Mouse (Mus musculus) neural tube, embryonic 11.5 days (tissue): ENCODE measurements at regions not wholly inside any gene's neighbourhood (a gene's known extent, or its start where the extent isn't known, plus 50 kb on each side); places are given as distances from the start of the nearest gene placed in this dataset.
A peak's percentile ranks its signal among the peaks of the same experiment; 100 is the strongest.
"Not testable (repeated sequence)": the region's sequence is repeated elsewhere in the genome, so short reads cannot be mapped to it uniquely, and the experiment has no call there.

Source experiments
- ATAC-seq: fragments of 200-750 bp; cut with Nextera tagmentation; 2 replicates; pipeline ENCODE4 v1.8.0; 2017; ENCODE audit warnings: moderate number of reproducible peaks, mild to moderate bottlenecking, moderate TSS enrichment, moderate library complexity; ENCODE audit not compliant: insufficient read depth, low FRiP score, low TSS enrichment
- DNase-seq: peaks from one replicate; pipeline ENCODE4 v3.0.0-alpha.2; 2015; ENCODE audit warnings: low spot score
- H3K27ac ChIP-seq: fragments of 300-500 bp; sonication (generic); 2 replicates; pipeline ENCODE4 v1.5.1; 2014; ENCODE audit warnings: low read depth, mild to moderate bottlenecking, low read length
- H3K27me3 ChIP-seq: fragments of 300-500 bp; sonication (generic); 2 replicates; pipeline ENCODE4 v1.6.1; 2014; ENCODE audit warnings: mild to moderate bottlenecking, low read length, mixed read lengths; ENCODE audit not compliant: control insufficient read depth, insufficient read depth
- H3K36me3 ChIP-seq: fragments of 300-500 bp; sonication (generic); 2 replicates; pipeline ENCODE4 v1.6.1; 2014; ENCODE audit warnings: mild to moderate bottlenecking, low read length, moderate library complexity, mixed read lengths; ENCODE audit not compliant: control insufficient read depth, insufficient read depth
- H3K4me1 ChIP-seq: fragments of 300-500 bp; sonication (generic); 2 replicates; pipeline ENCODE4 v1.6.1; 2014; ENCODE audit warnings: low read length, mixed read lengths; ENCODE audit not compliant: control insufficient read depth, insufficient read depth
- H3K4me2 ChIP-seq: fragments of 300-500 bp; sonication (generic); 2 replicates; pipeline ENCODE4 v1.6.1; 2014; ENCODE audit warnings: low read depth, mild to moderate bottlenecking, moderate library complexity
- H3K4me3 ChIP-seq: fragments of 300-500 bp; sonication (generic); 2 replicates; pipeline ENCODE4 v1.5.1; 2014; ENCODE audit warnings: low read depth, low read length
- H3K9ac ChIP-seq: fragments of 300-500 bp; sonication (generic); 2 replicates; pipeline ENCODE4 v1.6.1; 2014; ENCODE audit warnings: mild to moderate bottlenecking, low read length
- H3K9me3 ChIP-seq: fragments of 300-500 bp; sonication (generic); 2 replicates; pipeline ENCODE4 v1.6.1; 2016; ENCODE audit warnings: low read length; ENCODE audit not compliant: control insufficient read depth
- WGBS: fragments of 180-500 bp; shearing (Covaris S2); extraction: QIAGEN DNeasy Blood & Tissue Kit; methylation state at CpG from one replicate; pipeline ENCODE4 v1.1.7; 2014; 5-methylcytosine and 5-hydroxymethylcytosine counted together

DNA sequence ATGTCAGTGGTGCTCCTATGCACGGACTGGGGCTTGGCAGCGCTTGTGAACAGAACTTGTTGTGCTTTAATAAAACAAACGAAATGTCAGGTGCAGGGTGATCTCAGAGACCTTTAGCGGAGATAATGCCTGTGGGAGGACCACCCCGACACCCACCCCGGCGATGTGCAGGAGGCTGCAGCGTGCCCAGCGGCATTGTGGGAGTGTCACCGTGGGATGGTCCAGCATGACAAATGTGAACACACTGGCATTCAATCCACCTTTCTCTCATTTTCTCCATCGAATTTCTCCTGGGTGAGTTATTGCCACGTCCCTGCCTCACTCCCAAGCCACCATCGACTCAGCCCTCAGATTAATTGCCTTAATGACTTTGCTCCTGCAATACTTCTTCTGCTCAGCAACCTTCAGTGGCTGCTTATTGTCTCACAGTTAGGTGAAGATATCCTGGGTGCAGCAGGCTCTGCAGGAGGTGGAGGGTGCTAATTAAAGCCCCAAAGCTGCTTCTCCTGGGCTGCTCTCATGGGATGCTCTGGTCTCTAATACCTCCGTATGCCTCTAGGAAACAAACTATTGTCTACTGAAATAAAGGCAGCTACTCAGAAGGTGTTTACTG lies 310.5 kb downstream of the Eipr1 start:
- Histone ChIP-seq H3K9me3 (no peaks in the 10 kb centered on the region), H3K4me1 (peaks cover 4% of the 10 kb centered on the region), H3K4me3 (no peak overlapping the region), H3K9ac (no peak overlapping the region), H3K27me3 (no peaks in the 10 kb centered on the region), H3K27ac (0 out of 2 replicates have a peak overlapping the region, but pooled peaks have one; percentile 23), H3K4me2 (no peak overlapping the region), H3K36me3 (no peaks in the 10 kb centered on the region)
- ATAC-seq: peak; percentile 9; the same call in 1 of the 2 replicates
- 49% methylated on average over 14 of the region's 14 CpGs for WGBS
- peak; percentile 15 for DNase-seq

DNA sequence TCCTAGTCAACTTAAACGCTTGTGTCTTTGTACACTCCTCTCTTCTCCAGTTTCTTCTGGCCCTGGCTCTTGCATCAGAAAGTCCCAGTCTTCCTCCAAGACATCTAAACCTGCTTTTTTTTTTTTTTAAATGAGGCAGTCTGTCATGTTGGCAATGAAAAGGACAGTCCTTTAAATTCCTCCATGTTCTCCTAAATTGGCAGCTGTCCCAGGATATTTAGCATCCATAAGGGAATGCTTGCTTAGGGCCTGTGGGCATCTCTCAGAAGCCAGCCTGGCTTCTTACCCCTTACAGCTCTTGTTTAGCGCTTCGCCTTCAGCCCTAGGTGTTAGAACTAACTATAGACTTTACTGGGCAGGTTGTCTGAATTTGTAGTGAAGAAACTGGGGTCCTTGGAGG lies 311.2 kb downstream of the Eipr1 start:
- H3K4me1 ChIP-seq: peaks cover 4% of the 10 kb centered on the region
- no peak overlapping the region for H3K9ac ChIP-seq
- 89% methylated on average over 3 of the region's 3 CpGs for WGBS
- no peak overlapping the region for H3K4me2 ChIP-seq
- no peak overlapping the region for H3K27ac ChIP-seq
- H3K4me3 ChIP-seq: no peak overlapping the region
- no peaks in the 10 kb centered on the region for H3K9me3 ChIP-seq
- ATAC-seq (no peak), DNase-seq (no peak)
- no peaks in the 10 kb centered on the region for H3K36me3 ChIP-seq
- H3K27me3 ChIP-seq: no peaks in the 10 kb centered on the region

DNA sequence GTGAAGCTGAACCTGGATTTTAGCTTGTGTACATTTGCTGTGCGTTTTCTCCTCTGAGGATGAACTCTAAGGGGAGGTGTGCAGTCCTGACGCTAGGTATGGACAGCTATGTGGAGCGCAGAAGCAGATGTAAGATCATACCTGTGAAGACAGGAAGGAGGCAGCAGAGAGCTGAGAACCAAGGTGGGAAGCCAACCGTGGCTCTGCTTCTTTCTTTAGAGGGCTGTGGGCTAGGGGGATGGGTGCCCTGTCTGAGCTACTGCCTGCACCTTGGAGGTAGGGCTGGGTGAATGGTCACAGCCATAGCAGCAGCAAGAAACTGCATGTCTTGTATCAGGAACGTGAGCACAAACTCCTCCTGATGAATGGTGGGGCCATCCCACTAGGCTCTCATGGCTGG lies 316.6 kb downstream of the Eipr1 start:
- Histone ChIP-seq H3K27ac (no peak overlapping the region), H3K27me3 (no peaks in the 10 kb centered on the region), H3K4me2 (no peak overlapping the region), H3K4me1 (no peaks in the 10 kb centered on the region), H3K9me3 (no peaks in the 10 kb centered on the region), H3K9ac (no peak overlapping the region), H3K4me3 (no peak overlapping the region), H3K36me3 (no peaks in the 10 kb centered on the region)
- DNase-seq: no peak
- 34% methylated on average over 5 of the region's 5 CpGs for WGBS
- peak; percentile 41; the same call in 1 of the 2 replicates for ATAC-seq

DNA sequence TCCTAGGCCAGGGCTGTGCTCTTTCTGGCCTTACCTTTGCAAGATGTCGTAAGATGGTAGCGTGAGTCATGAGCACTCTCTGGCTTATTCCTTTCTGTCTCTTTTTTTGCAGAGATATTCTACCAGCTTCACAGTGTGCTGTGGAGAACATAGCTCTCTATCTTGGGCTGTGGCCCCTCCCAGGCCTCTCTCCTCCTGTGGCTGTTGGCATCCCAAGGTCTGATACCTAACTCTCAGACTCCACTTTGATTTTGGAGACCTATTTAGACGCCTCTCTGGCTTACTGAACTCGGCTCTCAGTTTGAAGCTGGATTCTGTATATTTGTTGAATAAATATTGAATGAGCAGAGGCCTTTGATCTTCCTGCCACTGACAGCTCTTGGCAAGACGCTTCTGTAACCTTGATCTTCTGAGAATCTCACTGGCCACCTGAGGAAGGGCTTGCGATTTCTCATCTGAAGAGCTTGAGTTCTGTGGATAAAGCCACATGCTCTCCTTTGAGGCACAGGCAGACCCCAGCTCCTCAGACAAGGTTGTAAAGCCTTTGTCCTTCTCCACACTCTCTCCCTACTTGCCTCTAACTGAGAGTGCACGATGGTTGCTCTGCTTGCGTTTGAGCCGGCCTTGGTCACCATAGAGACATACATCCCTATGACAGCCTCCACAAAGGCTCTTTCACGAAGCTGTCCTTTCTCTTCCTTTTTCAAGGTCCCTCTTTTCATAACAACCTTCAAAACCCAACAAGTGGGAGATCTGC lies 323.7 kb downstream of the Eipr1 start:
- no peak for DNase-seq
- H3K4me3 ChIP-seq: no peak overlapping the region
- ATAC-seq: no peak
- no peak overlapping the region for H3K4me2 ChIP-seq
- no peaks in the 10 kb centered on the region for H3K27me3 ChIP-seq
- no peaks in the 10 kb centered on the region for H3K4me1 ChIP-seq
- H3K36me3 ChIP-seq: no peaks in the 10 kb centered on the region
- H3K27ac ChIP-seq: no peak overlapping the region
- H3K9ac ChIP-seq: no peak overlapping the region
- 73% methylated on average over 10 of the region's 10 CpGs for WGBS
- H3K9me3 ChIP-seq: no peaks in the 10 kb centered on the region

DNA sequence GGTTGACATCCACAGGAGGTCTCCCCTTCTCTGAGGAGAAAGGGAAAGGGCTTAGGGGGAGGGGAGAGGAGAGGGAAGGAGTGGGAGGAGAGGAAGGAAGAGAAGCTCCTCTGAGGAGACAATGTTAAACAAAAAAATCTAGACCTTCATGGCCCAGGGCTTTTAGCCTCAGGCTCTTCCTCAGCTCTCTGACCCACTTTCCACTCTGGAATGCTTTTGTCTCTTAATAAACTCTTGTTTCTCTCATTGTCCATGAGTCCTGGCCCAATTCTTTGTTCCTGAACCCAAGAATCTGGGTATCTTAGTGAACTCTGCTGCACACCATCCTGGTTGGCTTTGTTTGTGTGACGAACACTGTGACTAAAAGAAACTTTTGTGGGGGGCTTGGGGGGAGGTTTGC lies 325.0 kb downstream of the Eipr1 start:
- H3K4me2 ChIP-seq: no peak overlapping the region
- DNase-seq: no peak
- WGBS: 57% methylated on average over 1 of the region's 1 CpGs
- no peaks in the 10 kb centered on the region for H3K36me3 ChIP-seq
- H3K9me3 ChIP-seq: no peaks in the 10 kb centered on the region
- no peak overlapping the region for H3K4me3 ChIP-seq
- H3K4me1 ChIP-seq: no peaks in the 10 kb centered on the region
- no peaks in the 10 kb centered on the region for H3K27me3 ChIP-seq
- H3K9ac ChIP-seq: no peak overlapping the region
- H3K27ac ChIP-seq: no peak overlapping the region
- ATAC-seq: no peak

DNA sequence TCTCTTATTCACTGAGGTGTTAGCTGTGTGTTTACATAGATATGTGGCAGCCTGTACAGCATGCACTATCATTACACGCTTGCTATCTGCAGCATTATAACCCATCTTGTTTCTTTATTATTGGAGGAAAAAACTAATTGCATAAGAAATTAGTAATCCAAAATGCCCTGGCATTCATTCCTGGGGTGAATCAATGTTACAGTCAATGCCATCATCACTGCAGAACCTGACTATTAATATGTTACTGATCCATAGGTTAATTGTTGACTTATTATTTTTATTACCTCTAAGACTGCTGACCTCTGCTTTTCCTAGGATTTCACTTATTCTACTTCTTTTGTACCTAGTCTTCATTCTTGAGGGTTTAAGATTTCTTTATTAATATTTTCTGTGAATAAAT lies 327.4 kb downstream of the Eipr1 start:
- no peak for DNase-seq
- H3K4me2 ChIP-seq: no peak overlapping the region
- H3K9me3 ChIP-seq: no peaks in the 10 kb centered on the region
- no peaks in the 10 kb centered on the region for H3K36me3 ChIP-seq
- 100% methylated on average over 1 of the region's 1 CpGs for WGBS
- peaks cover 6% of the 10 kb centered on the region for H3K4me1 ChIP-seq
- H3K4me3 ChIP-seq: no peak overlapping the region
- H3K27ac ChIP-seq: no peak overlapping the region
- H3K27me3 ChIP-seq: no peaks in the 10 kb centered on the region
- H3K9ac ChIP-seq: no peak overlapping the region
- ATAC-seq: no peak

DNA sequence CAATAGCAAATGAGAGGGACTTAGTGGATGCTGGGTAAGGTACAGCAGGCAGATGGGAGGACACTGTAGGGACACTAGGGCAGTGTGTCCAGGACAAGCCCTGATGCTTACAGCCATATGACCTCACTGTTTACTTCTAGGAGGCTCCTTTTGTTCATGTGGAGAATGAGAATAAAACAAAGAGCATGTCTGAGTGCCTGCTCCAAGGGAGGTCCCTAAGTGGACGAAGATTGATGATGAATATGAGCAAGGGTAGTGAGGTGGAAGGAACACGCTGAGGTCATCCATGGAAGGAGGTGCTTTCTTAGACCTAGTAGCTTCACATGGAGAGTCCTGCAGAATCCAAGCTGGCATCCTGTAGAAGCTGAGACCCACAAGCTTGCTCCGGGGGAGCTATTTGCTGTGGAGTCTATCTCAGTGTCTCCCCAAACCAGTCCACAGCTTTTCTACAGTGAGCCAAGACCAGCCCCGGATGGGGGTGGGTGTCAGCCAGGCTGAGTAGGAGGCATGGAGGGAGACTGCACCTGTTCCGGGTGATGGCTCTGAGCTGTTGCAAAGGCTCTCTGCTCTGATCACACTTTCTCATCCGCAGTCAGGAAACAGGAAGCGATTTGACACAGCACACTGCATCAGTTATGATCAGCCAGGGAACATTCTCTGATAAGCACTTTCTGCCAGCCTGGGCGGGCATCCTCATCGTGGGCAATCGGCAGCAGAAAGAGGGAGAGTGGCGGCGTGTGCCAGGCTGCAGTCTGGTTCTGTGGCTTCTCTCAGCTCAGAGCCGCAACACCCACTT lies 332.0 kb downstream of the Eipr1 start:
- Histone ChIP-seq H3K27ac (no peak overlapping the region), H3K36me3 (no peaks in the 10 kb centered on the region), H3K4me2 (no peak overlapping the region), H3K9ac (no peak overlapping the region), H3K9me3 (no peaks in the 10 kb centered on the region), H3K4me3 (no peak overlapping the region), H3K4me1 (peaks cover 6% of the 10 kb centered on the region), H3K27me3 (no peaks in the 10 kb centered on the region)
- ATAC-seq (peak; percentile 48), DNase-seq (peak; percentile 28)
- WGBS: 72% methylated on average over 13 of the region's 13 CpGs

DNA sequence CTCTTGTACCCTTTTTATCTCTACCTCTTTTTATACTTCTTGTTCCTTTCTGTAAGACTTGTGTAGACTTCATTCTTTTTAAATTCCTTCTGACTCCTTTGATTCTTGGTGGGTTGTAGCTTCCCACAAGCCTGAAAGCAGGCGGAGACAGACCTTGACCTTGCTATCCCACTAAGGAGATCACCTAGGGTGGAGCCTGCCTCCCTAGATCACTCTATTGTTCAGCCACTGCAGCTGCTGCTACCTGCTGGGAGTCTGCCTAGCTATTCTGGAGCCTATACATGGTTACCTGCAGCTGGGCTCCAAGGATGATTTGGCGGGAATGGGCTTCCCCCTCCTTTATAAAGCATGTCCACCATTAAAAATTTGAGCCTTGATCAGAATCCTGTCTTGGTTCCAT lies 335.6 kb downstream of the Eipr1 start:
- ATAC-seq: not testable (repeated sequence)

More for the DNA sequence above, 335.6 kb downstream of the Eipr1 start:
- not testable (repeated sequence) for H3K27me3 ChIP-seq, H3K9me3 ChIP-seq, H3K4me2 ChIP-seq, H3K36me3 ChIP-seq, DNase-seq, H3K9ac ChIP-seq, H3K4me3 ChIP-seq, H3K4me1 ChIP-seq, H3K27ac ChIP-seq
- 56% methylated on average over 2 of the region's 2 CpGs for WGBS
